Mouse (Mus musculus) layer of hippocampus, postnatal 10 days (tissue): ENCODE results near the gene D930007J09Rik. TPM values are rescaled to one million over a fixed set of nuclear protein-coding genes. Genes with fewer than 3 reads are reported as not detected.

Source experiments
- DNase-seq, 2 experiments: peaks; one replicate each; pipeline ENCODE4 v3.0.0; 2021; ENCODE audit warnings: low spot score in 2 of 2
- total RNA-seq, 2 experiments: library from RNA; stranded (reverse); gene quantifications; 2 replicates each; pipeline ENCODE4 v1.2.3; 2021

Gene D930007J09Rik
- total RNA-seq, 2 experiments from 2014 or later = 1.4 to 1.9 TPM

DNA sequence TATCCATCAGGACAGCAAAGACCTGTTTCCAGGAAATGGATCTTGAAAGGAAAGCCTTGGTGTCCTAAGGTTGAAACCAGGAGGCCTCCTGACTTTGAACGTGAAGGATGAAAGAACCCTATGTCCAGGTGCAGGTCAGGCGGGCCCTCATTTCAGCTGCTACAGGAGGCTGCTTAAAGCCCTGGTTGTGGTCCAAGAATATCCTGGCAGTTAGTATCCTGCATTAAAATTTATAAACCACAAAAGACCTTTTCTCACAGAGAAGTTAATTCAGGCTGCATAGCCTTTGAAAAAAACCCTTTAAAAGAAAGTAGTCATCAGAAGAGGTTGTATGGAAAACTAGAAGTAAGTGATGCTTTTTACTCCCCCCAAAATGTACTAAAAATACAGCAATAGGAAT, 41.9 kb downstream of the D930007J09Rik start:
- DNase-seq = no peak

DNA sequence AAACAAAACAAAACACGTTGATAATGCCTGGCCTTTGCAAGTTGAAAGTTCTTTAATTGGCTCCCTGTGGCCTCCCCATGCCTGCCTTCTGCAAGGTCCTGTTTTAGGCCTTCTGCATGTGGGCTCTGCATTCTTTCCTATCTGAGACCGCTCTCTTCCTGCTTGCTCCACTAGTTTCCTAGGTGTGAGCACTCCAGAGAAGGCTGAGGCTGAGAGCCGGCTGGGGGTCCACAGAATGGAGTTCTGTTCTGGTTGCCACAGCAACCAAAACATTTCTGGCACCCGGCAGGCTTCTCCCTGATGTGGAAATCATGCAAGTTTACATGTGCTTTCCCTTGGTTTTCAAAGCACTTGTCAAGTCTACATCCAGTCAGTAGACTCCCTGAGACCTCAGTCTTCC, 43.6 kb downstream of the D930007J09Rik start:
- DNase-seq = peak; percentile 28 to 51

Other genes with a start within 250 kb of the D930007J09Rik start
- 1 to 10 TPM in 1 of 2 experiments, under 1 TPM in 1; 0.73 to 1.0 TPM for gene Mylk4, start 18.9 kb downstream of the D930007J09Rik start, total RNA-seq
- gene Wrnip1, start 811 bp downstream of the D930007J09Rik start, total RNA-seq = 10 to 100 TPM; 57.9 to 58.4 TPM
- under 1 TPM; 0.40 to 0.62 TPM for gene Serpinb1a, start 48.3 kb upstream of the D930007J09Rik start, total RNA-seq
- gene Serpinb1c, start 95.4 kb upstream of the D930007J09Rik start, total RNA-seq = under 1 TPM in 1 of 2 experiments, not detected in 1; 0.36 TPM
- gene Serpinb6b, start 162.4 kb upstream of the D930007J09Rik start, total RNA-seq = 1 to 10 TPM; 2.6 to 2.9 TPM
- 1 to 10 TPM; 5.4 to 6.3 TPM for gene Serpinb9, start 200.4 kb upstream of the D930007J09Rik start, total RNA-seq
- not detected for gene Serpinb9b, start 224.6 kb upstream of the D930007J09Rik start, total RNA-seq